Mouse (Mus musculus) midbrain, postnatal 0 days (tissue): Measurements from ENCODE around the gene Pdia2. TPM values are rescaled to one million over a fixed set of nuclear protein-coding genes. Genes with fewer than 3 reads are reported as not detected.

Experiments
- ATAC-seq: fragments of 200-750 bp; cut with Nextera tagmentation; 2 replicates; pipeline ENCODE4 v1.8.0; 2017; ENCODE audit warnings: moderate number of reproducible peaks, mild to moderate bottlenecking, moderate TSS enrichment, moderate library complexity; ENCODE audit not compliant: low FRiP score
- DNase-seq: peaks from one replicate; pipeline ENCODE4 v3.0.0-alpha.2; 2015; ENCODE audit warnings: low spot score
- H3K27ac ChIP-seq: fragments of 300-500 bp; sonication (generic); 2 replicates; pipeline ENCODE4 v1.5.1; 2014; ENCODE audit warnings: low read depth, mild to moderate bottlenecking, low read length, mixed read lengths
- H3K27me3 ChIP-seq: fragments of 300-500 bp; sonication (generic); 2 replicates; pipeline ENCODE4 v1.6.1; 2014; ENCODE audit warnings: low read length, control low read depth, mixed read lengths; ENCODE audit not compliant: insufficient read depth
- H3K36me3 ChIP-seq: fragments of 300-500 bp; sonication (generic); 2 replicates; pipeline ENCODE4 v1.6.1; 2014; ENCODE audit warnings: low read length, control low read depth, mixed read lengths; ENCODE audit not compliant: insufficient read depth
- H3K4me1 ChIP-seq: fragments of 300-500 bp; sonication (generic); 2 replicates; pipeline ENCODE4 v1.6.1; 2014; ENCODE audit warnings: mild to moderate bottlenecking, control low read depth, antibody characterized with exemption, low read length, mixed read lengths; ENCODE audit not compliant: insufficient read depth
- H3K4me2 ChIP-seq: fragments of 300-500 bp; sonication (generic); 2 replicates; pipeline ENCODE4 v1.6.1; 2014; ENCODE audit warnings: low read depth, mild to moderate bottlenecking, low read length, mixed read lengths; ENCODE audit not compliant: poor library complexity, severe bottlenecking
- H3K4me3 ChIP-seq: fragments of 300-500 bp; sonication (generic); 2 replicates; pipeline ENCODE4 v1.5.1; 2014; ENCODE audit warnings: low read depth, mild to moderate bottlenecking, low read length, moderate library complexity
- H3K9ac ChIP-seq: fragments of 300-500 bp; sonication (generic); replicated peaks from 2 replicates; pipeline ENCODE4 v1.6.1; 2014; ENCODE audit warnings: mild to moderate bottlenecking, low read length, moderate library complexity, mixed read lengths; ENCODE audit not compliant: poor library complexity, severe bottlenecking
- H3K9me3 ChIP-seq: fragments of 300-500 bp; sonication (generic); 2 replicates; pipeline ENCODE4 v1.6.1; 2016; ENCODE audit warnings: low read length, control low read depth
- CTCF ChIP-seq: IDR thresholded peaks from 2 replicates; pipeline ENCODE4 v1.5.1; 2016; ENCODE audit warnings: antibody characterized with exemption, mild to moderate bottlenecking
- WGBS: fragments of 180-500 bp; shearing (Covaris S2); extraction: QIAGEN DNeasy Blood & Tissue Kit; methylation state at CpG from one replicate; pipeline ENCODE4 v1.1.7; 2014; 5-methylcytosine and 5-hydroxymethylcytosine counted together
- polyA plus RNA-seq: library from polyadenylated mRNA; unstranded; fragments of >200 nt; fragmentation: Nextera tagmentation; extraction: Ambion mirVana; gene quantifications from 2 replicates; pipeline ENCODE4 v1.2.1, GENCODE M21; 2015
- total RNA-seq: library from RNA; depleted of rRNA; stranded (reverse); fragments of >200 nt; gene quantifications from 2 replicates; pipeline ENCODE4 v1.2.3, GENCODE M21; 2014; rRNA removed

The Pdia2 gene
- total RNA-seq (not detected in 2 replicates), polyA plus RNA-seq (0.13 TPM in 1 of 2 replicates, not detected in the other)

- H3K4me1 ChIP-seq, result 0 out of 2 replicates have a peak, but pooled peaks cover 3% of the 10 kb centered on the region
- peaks cover 33% of the 10 kb centered on the region for H3K36me3 ChIP-seq
- no peak within 1 kb of the TSS for H3K4me3 ChIP-seq
- no peak within 1 kb of the TSS for H3K27ac ChIP-seq
- peaks cover 19% of the 10 kb centered on the region for H3K27me3 ChIP-seq
- TF ChIP-seq CTCF, result no peak
- WGBS, result 82% methylated on average over 4 of the region's 4 CpGs
- H3K4me2 ChIP-seq, result peak within 1 kb of the TSS; percentile 93; the same call in 1 of the 2 replicates
- H3K9me3 ChIP-seq, result no peaks in the 10 kb centered on the region
- ATAC-seq (no peak), DNase-seq (no peak)
- H3K9ac ChIP-seq, result no peak within 1 kb of the TSS
Measured at GRCm38 (mm10) chr17:26198892-26199291, at the start of gene Pdia2. Pdia2 (minus strand) TSS chr17:26199087.

- Histone ChIP-seq H3K4me1 (0 out of 2 replicates have a peak, but pooled peaks cover 5% of the 10 kb centered on the region), H3K27me3 (no peaks in the 10 kb centered on the region), H3K36me3 (no peaks in the 10 kb centered on the region), H3K27ac (peak within 1 kb of the TSS; percentile 86), H3K4me2 (peak within 1 kb of the TSS; percentile 77), H3K4me3 (peak within 1 kb of the TSS; percentile 73), H3K9me3 (no peaks in the 10 kb centered on the region), H3K9ac (peak within 1 kb of the TSS; percentile 78)
- WGBS, result 6% methylated on average over 33 of the region's 33 CpGs
- ATAC-seq (peak; percentile 97), DNase-seq (peak; percentile 99)
- TF ChIP-seq CTCF, result no peak
Measured at GRCm38 (mm10) chr17:26244101-26244841, 45.4 kb upstream of the Pdia2 start, which contains the start of gene Fam234a. Fam234a (minus strand) TSS chr17:26244242.

GRCm38 (mm10) chr17:26243471-26244100 is 44.7 kb upstream of the Pdia2 start:
- peak overlapping the region; percentile 78 for H3K9ac ChIP-seq
- DNase-seq (peak; percentile 62), ATAC-seq (peak; percentile 85; the same call in 1 of the 2 replicates)
- no peaks in the 10 kb centered on the region for H3K9me3 ChIP-seq
- H3K27ac ChIP-seq, result peak overlapping the region; percentile 86
- H3K4me3 ChIP-seq, result peak overlapping the region; percentile 73
- TF ChIP-seq CTCF, result peak; percentile 64
- no peaks in the 10 kb centered on the region for H3K27me3 ChIP-seq
- 0 out of 2 replicates have a peak, but pooled peaks cover 5% of the 10 kb centered on the region for H3K4me1 ChIP-seq
- H3K4me2 ChIP-seq, result peak overlapping the region; percentile 77
- H3K36me3 ChIP-seq, result no peaks in the 10 kb centered on the region
- under 1% methylated on average over 31 of the region's 32 CpGs for WGBS

GRCm38 (mm10) chr17:26240990-26241389 is 42.1 kb upstream of the Pdia2 start:
- Histone ChIP-seq H3K4me2 (no peak overlapping the region), H3K9ac (no peak overlapping the region), H3K9me3 (no peaks in the 10 kb centered on the region), H3K27ac (no peak overlapping the region), H3K4me1 (0 out of 2 replicates have a peak, but pooled peaks cover 5% of the 10 kb centered on the region), H3K4me3 (no peak overlapping the region), H3K27me3 (no peaks in the 10 kb centered on the region), H3K36me3 (no peaks in the 10 kb centered on the region)
- no peak for TF ChIP-seq CTCF
- DNase-seq (no peak), ATAC-seq (no peak)
- WGBS, result 83% methylated on average over 6 of the region's 6 CpGs

- Histone ChIP-seq H3K9ac (no peak overlapping the region), H3K27me3 (no peaks in the 10 kb centered on the region), H3K4me3 (no peak overlapping the region), H3K4me1 (0 out of 2 replicates have a peak, but pooled peaks cover 5% of the 10 kb centered on the region), H3K27ac (no peak overlapping the region), H3K36me3 (no peaks in the 10 kb centered on the region), H3K9me3 (no peaks in the 10 kb centered on the region), H3K4me2 (no peak overlapping the region)
- ATAC-seq (no peak), DNase-seq (no peak)
- no peak for TF ChIP-seq CTCF
- 83% methylated on average over 6 of the region's 6 CpGs for WGBS
Measured at GRCm38 (mm10) chr17:26240120-26240790, 41.4 kb upstream of the Pdia2 start.
